Mouse (Mus musculus) right cerebral cortex, postnatal 25 days (tissue): ENCODE results near the gene Adra1d.

Experiments used
- DNase-seq: peaks from one replicate; pipeline ENCODE4 v3.0.0; 2022

The Adra1d gene

GRCm38 (mm10) chr2:131561891-131562585 is at the start of gene Adra1d:
Gene Adra1d (minus strand): TSS chr2:131562283.
- DNase-seq: no peak

GRCm38 (mm10) chr2:131601881-131602280 is 39.8 kb upstream of the Adra1d start:
- DNase-seq: no peak

DNA sequence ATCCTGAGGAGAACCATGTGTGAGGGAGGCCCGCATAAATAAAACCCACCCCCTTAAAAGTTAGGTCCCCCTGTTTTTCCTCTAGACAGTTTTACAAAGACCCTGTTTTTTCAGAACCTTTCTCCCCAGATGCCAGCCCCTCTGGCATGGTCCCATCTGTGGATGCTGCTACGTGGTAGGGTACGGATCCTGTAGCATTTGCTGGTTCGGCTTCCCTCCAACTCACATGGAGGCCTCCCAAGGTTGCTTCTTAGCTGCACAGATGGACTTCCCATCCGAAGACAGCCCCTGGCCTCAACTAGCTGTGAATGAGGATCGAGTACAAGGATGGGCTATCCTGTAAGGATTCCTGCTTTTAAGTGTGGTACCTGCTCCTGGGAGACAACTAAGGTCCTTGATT is 32.8 kb upstream of the Adra1d start:
- no peak for DNase-seq

DNA sequence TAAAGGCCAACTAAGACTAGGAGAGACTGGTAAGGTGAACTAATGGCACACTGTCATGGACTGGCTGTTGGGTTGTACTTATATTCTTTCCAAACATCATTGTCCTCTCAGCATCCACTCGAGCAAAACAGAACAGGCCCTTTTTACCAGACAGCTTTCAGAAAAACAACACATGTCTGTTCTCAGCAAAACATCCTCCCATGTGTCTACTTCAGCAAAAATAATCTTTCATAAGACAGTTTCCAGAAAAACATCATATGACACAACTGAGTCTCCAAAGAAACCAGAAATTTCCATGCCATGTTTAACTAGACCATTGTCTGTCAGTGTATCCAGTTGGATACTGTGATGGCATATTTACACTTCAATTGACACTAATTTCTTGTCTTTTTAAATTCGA is 25.4 kb upstream of the Adra1d start:
- DNase-seq: no peak

GRCm38 (mm10) chr2:131581506-131581905 is 19.4 kb upstream of the Adra1d start:
- DNase-seq: no peak

DNA sequence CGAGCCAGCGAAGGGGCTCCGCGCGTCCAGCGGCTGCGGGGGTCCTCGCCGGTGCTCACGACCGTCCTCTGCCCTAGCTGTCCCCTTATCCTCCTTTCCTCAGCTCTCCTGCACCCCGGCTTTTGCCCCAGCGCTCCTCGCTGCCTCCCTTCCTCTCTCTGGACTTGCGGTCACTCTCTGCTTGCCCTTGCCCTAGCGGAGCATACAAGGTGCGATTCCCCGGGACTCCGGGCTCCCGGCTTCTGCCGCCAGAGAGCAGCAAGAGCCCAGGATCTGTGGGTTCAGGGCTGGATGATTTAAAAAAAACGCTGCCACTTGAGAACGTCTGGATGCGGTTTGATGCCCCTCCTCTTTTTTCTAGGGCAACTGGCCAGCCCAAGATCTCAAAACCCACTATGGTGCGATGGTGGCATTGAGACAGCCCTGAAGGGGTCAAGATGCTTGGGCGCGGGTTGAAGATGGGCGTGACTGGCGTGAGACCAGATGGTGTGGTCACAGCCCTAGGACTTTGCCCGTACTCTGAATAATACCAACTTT is 571 bp upstream of the Adra1d start:
- DNase-seq: peak; percentile 63

- no peak for DNase-seq
These were observed 676 bp downstream of the Adra1d start for GRCm38 (mm10) chr2:131561344-131561870.

- DNase-seq: no peak
These were observed 1.7 kb downstream of the Adra1d start for GRCm38 (mm10) chr2:131560205-131560919.

DNA sequence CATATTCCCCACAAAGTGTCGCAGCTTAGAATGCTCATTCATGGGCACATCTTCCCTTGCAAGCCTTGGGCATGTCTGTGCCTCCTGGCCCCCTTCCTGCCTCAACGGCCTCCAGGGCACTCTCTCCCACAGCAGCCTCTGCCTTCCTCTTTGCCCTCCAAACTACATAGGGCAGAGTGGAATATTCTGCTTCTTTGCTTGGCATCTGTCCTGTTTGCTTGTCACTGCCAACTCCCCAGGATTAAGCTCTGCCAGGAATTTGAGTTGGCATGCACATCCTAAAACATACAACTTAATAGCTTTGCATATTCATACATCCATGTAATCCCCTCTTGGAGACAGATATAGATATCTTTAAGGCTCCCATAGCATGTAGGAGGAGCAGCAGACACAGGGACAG is 4.2 kb downstream of the Adra1d start:
- DNase-seq: no peak

- no peak for DNase-seq
These were observed 9.2 kb downstream of the Adra1d start for GRCm38 (mm10) chr2:131552736-131553400.

DNA sequence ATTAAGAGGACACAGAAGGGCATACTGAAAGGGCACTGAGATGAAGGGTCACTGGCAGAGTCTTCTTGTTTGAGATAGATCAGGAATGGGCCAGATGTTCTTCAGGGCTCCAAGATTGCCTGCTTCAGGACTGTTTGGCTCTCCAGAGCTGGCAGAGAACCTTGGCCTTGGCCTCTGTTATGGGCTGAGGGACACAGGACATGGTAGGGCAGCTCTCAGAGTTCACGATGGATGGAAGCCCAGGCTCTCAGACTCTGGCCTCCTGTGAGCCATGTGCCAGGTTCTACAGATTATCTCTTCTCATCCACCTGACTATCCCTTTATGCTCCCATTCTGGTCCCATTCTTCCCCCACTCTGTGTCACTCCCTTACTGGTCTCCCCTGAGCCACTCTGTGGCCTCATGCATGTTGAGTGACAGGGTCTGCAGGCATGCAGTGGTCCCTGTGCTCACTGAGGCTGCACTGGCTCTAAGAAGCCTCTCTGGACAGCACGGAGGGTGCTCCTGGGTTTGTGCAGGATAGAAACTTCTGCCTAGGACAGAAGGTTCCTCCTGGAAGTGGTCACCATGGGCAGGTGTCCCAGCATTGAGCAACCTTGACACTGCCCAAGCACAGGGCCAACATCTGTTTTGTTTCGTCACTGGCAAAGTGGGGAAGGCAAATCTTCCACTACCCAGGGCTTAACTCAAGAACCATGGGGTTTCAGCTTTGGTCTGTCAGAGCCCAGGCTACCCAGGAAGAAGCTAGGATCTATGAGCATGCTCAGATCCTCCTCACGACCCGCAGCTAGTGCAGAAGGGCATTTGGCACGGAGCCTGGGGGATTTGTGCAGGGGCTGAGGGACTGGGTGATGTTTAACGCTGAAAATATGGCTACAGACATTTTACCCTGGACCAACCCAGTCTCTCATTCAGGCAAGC is 10.1 kb downstream of the Adra1d start:
- DNase-seq: no peak

- DNase-seq: no peak
These were observed 11.2 kb downstream of the Adra1d start for GRCm38 (mm10) chr2:131550906-131551305.

DNA sequence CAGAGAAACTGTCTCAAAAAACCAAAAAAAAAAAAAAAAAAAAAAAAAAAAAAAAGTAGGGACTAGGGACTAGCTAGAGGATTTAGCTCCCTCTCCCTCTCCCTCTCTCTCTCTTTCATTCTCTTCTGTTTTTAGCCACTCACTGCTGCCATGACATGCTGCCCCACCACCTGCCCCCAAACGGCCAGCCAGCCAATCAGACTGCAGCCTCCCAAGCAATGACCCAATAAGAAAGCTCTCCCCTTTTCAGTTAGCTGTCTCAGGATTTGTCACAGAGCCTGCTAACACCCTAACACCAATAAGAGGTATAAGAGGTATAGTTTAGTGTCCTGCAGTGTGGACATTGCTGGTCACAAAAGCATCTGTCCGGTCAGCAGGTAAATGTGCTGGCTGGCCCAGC is 11.6 kb downstream of the Adra1d start:
- DNase-seq: no peak

DNA sequence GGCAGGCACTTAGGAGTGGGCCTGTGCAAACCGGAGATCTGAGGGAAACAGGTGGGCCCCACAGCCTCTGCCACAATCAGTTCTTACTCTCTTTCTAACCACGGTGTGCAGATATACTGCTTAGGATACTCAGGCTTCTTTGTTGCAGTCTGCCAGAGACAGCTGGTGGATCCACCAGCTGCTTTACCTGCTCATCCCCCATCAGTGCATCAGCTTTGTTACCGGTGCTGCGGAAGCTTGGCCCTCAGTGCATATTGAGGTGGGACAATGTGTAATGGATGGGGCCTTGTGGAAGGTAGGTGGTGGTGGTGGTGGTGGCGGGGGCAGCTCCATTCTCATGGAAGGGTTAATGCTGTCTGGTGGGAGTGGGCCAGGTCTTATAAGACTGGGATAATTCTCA is 13.0 kb downstream of the Adra1d start:
- no peak for DNase-seq

- no peak for DNase-seq
These were observed 13.8 kb downstream of the Adra1d start for GRCm38 (mm10) chr2:131548330-131548729.

DNA sequence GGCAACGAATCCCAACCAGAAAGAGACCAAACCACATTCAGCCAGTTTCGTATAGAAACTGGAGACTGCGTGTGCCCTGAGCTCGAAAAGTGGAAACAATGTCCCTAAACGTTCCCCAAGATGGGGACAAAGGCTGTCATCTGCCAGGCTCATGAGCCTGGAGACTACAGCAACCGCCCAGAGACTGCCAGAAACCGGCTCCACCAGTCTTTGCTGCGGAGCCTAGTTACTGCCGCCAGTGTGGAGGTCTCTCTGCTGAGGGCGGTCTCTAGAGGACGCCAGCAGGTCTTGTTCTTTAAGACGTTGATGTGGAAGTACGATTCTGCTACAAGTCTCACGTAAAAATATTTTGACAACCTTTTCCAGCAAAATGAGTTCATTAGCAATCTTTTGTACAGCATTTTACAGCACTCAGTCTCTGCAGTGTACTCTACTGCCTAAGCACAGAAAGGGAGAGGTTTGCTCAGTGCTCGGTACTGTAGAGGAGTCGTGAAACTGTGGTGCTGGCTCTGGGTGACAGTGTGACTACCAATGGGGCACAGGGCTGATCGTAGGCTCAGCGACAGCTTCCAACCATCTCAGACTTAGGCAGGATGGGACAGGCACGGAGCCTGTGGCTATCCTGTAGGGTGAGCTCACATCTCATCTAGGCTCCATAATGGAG is 15.2 kb downstream of the Adra1d start:
- peak; percentile 36 for DNase-seq

DNA sequence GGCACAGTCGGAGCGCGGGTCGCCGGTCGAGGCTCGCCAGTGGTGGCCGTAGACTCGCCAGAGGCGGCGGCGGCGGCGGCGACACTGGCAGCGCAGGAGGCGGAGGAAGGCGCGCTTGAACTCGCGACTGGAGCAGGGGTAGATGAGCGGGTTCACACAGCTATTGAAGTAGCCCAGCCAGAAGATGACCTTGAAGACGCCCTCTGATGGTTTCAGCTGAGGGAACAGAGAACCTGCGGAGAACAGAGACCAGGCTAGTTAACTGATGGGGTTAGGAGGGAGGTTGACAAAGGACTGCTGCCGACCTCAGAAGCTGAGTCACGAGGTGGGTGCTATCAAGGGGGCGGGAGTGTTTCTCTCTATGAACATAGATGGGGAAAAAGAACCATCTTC is 15.8 kb downstream of the Adra1d start:
- no peak for DNase-seq

DNA sequence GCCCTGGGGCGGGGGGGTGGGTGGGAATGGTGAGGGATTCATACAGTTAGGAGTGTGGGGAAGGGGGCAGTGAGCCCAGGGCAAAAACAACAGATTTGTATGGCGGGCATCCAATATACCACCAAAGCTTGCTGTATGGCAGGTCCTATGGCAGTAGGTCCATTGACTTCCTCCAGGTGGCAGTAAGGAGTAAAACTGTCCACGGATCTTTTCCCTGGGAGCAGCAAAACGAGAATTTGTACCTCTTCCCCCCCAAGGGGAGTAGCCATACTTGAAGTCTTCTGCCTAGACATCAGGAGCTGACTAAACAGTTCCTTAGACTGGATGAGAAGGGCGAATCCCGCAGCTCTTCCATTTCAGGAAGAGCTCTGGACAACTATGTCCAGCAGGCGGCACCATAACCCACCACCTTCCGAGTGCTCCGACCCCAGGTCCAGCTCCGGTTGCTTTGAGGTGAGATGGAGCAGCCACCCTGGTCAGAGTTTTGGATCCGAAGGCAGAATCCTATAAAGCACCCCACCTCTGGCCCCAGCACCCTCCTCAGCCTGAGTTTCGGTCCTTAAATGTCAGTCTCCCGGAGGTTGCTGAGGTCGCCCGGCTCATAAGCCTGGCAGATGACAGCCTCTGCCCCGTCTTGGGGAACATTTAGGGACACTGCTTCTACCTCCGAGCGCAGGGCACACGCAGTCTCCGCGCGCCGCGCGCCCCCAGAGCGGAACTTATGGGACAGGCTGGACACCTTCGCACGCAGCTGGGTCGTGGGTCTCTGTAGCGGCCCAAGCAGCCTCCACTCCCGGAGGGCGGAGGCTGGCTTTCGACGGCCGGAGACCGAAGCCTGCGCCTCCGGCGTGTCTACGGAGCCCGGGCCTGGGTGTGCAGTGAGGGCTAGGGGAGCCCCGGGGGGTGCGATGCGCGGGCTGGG is 16.4 kb downstream of the Adra1d start:
- DNase-seq: peak; percentile 35

DNA sequence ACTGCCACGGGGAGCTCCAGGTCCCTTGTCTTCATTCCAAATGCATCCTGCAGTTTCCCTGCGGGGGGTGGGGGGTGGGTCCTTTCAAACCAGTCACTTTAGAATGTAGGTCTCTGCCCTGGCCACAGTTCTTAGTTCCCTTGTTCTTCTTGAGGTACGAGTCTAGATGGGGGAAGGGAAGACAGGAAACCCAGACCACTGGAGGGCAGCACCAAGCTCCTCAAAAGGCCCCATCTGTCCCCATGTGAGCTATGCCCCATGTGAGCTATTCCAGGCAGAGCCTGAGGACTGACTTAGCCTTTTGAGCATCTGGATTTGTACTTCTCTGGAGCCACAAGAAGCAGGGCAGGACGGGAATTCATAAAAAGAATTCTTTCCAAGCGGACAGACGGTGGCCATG is 19.6 kb downstream of the Adra1d start:
- DNase-seq: no peak

DNA sequence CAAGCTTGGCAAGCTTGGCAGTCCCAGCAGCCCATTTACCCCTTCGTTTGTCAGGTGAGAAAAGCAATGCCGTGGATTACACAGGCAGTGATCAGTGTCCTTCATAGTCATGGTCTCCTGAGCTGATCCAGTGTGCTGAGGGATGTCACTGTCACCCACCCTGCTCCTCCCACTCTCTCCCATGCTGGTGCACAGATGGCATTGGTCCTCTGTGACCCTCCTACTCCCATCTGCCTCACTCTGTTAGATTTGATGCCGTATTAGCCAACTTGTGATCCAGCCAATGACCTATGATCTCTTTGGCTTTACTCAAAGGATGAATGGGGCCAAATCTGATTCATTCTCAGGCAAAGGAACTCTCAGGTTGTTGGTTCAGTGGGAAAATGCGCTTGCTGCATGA is 20.4 kb downstream of the Adra1d start:
- DNase-seq: no peak

GRCm38 (mm10) chr2:131539780-131540179 is 22.3 kb downstream of the Adra1d start:
- no peak for DNase-seq
